Mouse (Mus musculus) limb, embryonic 13.5 days (tissue): ENCODE measurements around the gene Lrig2. TPM values are rescaled to one million over a fixed set of nuclear protein-coding genes. Genes with fewer than 3 reads are reported as not detected.

Source experiments
- ATAC-seq: fragments of 200-750 bp; cut with Nextera tagmentation; 2 replicates; pipeline ENCODE4 v1.8.0; 2017; ENCODE audit warnings: low read depth, moderate number of reproducible peaks, moderate TSS enrichment; ENCODE audit not compliant: low FRiP score
- H3K27ac ChIP-seq: fragments of 300-500 bp; sonication (generic); 2 replicates; pipeline ENCODE4 v1.5.1; 2015; ENCODE audit warnings: inconsistent platforms, mild to moderate bottlenecking, moderate library complexity
- H3K27me3 ChIP-seq: fragments of 300-500 bp; sonication (generic); 2 replicates; pipeline ENCODE4 v1.6.1; 2015; ENCODE audit warnings: mild to moderate bottlenecking, inconsistent platforms
- H3K36me3 ChIP-seq: fragments of 300-500 bp; sonication (generic); 2 replicates; pipeline ENCODE4 v1.6.1; 2015; ENCODE audit warnings: inconsistent platforms, mild to moderate bottlenecking, moderate library complexity
- H3K4me1 ChIP-seq: fragments of 300-500 bp; sonication (generic); 2 replicates; pipeline ENCODE4 v1.6.1; 2015; ENCODE audit warnings: inconsistent platforms
- H3K4me2 ChIP-seq: fragments of 300-500 bp; sonication (generic); replicated peaks from 2 replicates; pipeline ENCODE4 v1.6.1; 2015; ENCODE audit warnings: inconsistent platforms, mild to moderate bottlenecking, moderate library complexity
- H3K4me3 ChIP-seq: fragments of 300-500 bp; sonication (generic); 2 replicates; pipeline ENCODE4 v1.5.1; 2015; ENCODE audit warnings: moderate library complexity, mild to moderate bottlenecking, inconsistent platforms
- H3K9ac ChIP-seq: fragments of 300-500 bp; sonication (generic); 2 replicates; pipeline ENCODE4 v1.6.1; 2015; ENCODE audit warnings: mild to moderate bottlenecking, inconsistent platforms
- H3K9me3 ChIP-seq: fragments of 300-500 bp; sonication (generic); 2 replicates; pipeline ENCODE4 v1.6.1; 2016; ENCODE audit warnings: inconsistent platforms
- WGBS: fragments of 180-500 bp; shearing (Covaris S2); methylation state at CpG from one replicate; pipeline ENCODE4 v1.1.7; 2015; 5-methylcytosine and 5-hydroxymethylcytosine counted together
- polyA plus RNA-seq: library from polyadenylated mRNA; unstranded; fragments of >200 nt; fragmentation: Nextera tagmentation; extraction: Ambion mirVana; gene quantifications from 2 replicates; pipeline ENCODE4 v1.2.1, GENCODE M21; 2015

Lrig2 gene
- polyA plus RNA-seq, 1 experiment from 2014 or later: 21.5 TPM

- no peaks in the 10 kb centered on the region for H3K4me1 ChIP-seq
- no peaks in the 10 kb centered on the region for H3K27me3 ChIP-seq
- H3K36me3 ChIP-seq: peaks cover 49% of the 10 kb centered on the region
- H3K4me3 ChIP-seq: no peak overlapping the region
- H3K9me3 ChIP-seq: no peaks in the 10 kb centered on the region
- 90% methylated on average over 4 of the region's 4 CpGs for WGBS
- no peak overlapping the region for H3K27ac ChIP-seq
- no peak for ATAC-seq
- H3K4me2 ChIP-seq: no peak overlapping the region
- H3K9ac ChIP-seq: no peak overlapping the region
Observed at GRCm38 (mm10) chr3:104496176-104496575, 15.5 kb downstream of the Lrig2 start.

DNA sequence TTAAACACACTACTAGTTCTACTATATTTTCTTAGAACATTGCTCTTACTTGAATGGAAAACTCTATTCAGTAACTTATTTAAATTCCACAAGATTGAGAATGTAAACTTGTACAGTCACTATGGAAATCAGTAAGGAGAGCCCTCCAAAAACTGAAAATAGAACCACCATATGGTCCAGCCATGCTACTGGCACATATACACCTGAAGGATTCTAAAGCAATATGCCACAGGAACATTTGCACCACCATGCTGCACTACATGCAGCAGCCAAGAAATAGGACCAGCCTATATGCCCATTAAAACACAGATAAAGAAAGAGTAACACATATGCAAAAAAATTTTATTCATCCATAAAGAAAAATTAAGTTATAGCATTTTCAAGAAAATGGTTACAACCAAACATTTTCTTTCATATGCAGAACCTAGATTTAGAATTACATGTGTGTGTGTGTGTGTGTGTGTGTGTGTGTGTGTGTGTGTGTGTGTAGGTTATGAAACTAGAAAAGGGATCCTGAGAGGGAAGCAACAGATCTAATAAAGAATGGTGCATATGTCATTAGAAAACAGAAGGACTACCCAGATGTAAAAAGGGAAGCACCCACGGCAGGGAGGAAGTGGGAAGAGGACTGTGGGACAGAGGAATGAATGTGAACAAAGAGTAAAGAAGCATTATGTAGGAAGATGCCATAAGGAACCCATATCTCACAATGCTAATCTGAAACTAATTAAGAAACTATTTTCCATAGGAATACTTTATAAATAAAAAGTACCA is 30.6 kb downstream of the Lrig2 start:
- no peaks in the 10 kb centered on the region for H3K27me3 ChIP-seq
- no peak overlapping the region for H3K4me3 ChIP-seq
- no peak overlapping the region for H3K4me2 ChIP-seq
- H3K27ac ChIP-seq: no peak overlapping the region
- H3K9me3 ChIP-seq: no peaks in the 10 kb centered on the region
- H3K9ac ChIP-seq: no peak overlapping the region
- ATAC-seq: no peak
- 75% methylated on average over 1 of the region's 1 CpGs for WGBS
- peaks cover 53% of the 10 kb centered on the region for H3K36me3 ChIP-seq
- H3K4me1 ChIP-seq: no peaks in the 10 kb centered on the region

DNA sequence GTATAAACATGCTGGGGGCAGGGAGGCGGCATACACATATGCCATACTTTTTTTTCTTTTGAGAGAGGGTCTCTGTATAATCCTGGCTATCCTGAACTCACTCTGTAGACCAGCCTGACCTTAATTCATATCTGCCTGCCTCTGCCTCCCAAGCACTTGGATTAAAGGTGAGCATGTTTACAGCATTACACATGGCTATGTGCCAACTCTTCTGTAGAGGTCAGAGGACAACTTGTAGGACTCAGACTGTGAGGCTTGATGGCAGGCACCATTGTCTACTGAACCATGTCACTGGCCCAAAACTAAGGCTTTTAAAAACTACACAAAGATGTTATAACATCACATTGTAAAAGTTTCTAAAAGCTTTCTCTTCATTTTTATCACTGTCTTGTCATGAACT is 33.7 kb downstream of the Lrig2 start:
- peaks cover 43% of the 10 kb centered on the region for H3K36me3 ChIP-seq
- H3K9me3 ChIP-seq: no peaks in the 10 kb centered on the region
- no peak overlapping the region for H3K27ac ChIP-seq

DNA sequence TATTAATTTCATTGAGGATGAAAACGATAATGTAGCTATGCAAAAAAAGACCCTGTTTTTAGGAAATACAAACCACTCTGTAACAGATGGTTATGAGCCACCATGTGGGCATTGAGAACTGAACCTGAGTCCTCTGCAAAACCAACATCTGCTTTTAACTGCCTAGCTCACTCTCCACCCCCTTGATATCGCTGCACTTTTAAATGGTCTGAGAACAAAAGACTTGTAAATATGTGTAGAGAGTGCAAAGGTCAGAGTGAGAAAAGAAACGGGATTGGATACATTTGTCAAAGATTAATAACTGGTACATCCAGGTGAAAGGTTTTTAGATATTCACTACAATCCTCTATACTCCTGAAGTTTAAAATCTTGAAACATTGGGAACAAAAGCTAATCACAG is 42.3 kb downstream of the Lrig2 start:
- ATAC-seq: no peak
- no peaks in the 10 kb centered on the region for H3K4me1 ChIP-seq
- H3K27ac ChIP-seq: no peak overlapping the region
- H3K27me3 ChIP-seq: no peaks in the 10 kb centered on the region
- WGBS: 47% methylated on average over 3 of the region's 3 CpGs
- peaks cover 42% of the 10 kb centered on the region for H3K36me3 ChIP-seq
- no peak overlapping the region for H3K9ac ChIP-seq
- no peak overlapping the region for H3K4me3 ChIP-seq
- H3K9me3 ChIP-seq: no peaks in the 10 kb centered on the region
- no peak overlapping the region for H3K4me2 ChIP-seq

More for the DNA sequence above, 33.7 kb downstream of the Lrig2 start:
- Histone ChIP-seq H3K4me2 (no peak overlapping the region), H3K4me1 (no peaks in the 10 kb centered on the region), H3K4me3 (no peak overlapping the region), H3K9ac (no peak overlapping the region), H3K27me3 (no peaks in the 10 kb centered on the region)
- ATAC-seq: no peak
- 90% methylated on average over 1 of the region's 1 CpGs for WGBS

- Histone ChIP-seq H3K9ac (no peak overlapping the region), H3K9me3 (no peaks in the 10 kb centered on the region), H3K27me3 (no peaks in the 10 kb centered on the region), H3K4me3 (no peak overlapping the region), H3K36me3 (peaks cover 95% of the 10 kb centered on the region), H3K4me2 (no peak overlapping the region), H3K4me1 (no peaks in the 10 kb centered on the region), H3K27ac (no peak overlapping the region)
- ATAC-seq: no peak
- 84% methylated on average over 2 of the region's 2 CpGs for WGBS
Observed at GRCm38 (mm10) chr3:104461226-104461625, 50.5 kb downstream of the Lrig2 start.

DNA sequence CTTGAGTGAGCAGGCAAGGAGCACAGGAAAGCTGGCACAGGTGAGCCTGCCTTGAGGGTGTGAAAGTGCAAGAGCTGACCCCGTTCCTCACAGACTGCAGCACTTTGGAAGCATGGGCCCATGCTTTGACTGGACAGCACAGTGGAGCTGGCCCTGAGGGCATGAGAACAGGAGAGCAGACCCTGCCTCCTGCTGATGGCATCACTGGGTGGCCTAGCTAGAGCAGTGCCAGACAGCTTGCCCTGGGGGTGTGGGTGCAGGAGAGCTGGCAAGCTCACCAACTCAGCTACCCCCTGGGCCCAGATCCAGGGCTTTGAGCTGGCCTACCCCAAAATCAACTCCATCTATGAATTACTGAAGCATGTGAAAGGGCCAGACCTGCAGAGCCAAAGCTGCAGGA is 53.1 kb downstream of the Lrig2 start:
- Histone ChIP-seq H3K9me3 (peaks cover under 1% of the 10 kb centered on the region; the same call in 1 of the 2 replicates), H3K36me3 (peaks cover 91% of the 10 kb centered on the region), H3K4me1 (no peaks in the 10 kb centered on the region), H3K27ac (no peak overlapping the region), H3K4me2 (no peak overlapping the region), H3K9ac (no peak overlapping the region), H3K27me3 (no peaks in the 10 kb centered on the region), H3K4me3 (no peak overlapping the region)
- 84% methylated on average over 1 of the region's 1 CpGs for whole genome bisulfite sequencing
- ATAC-seq: no peak

DNA sequence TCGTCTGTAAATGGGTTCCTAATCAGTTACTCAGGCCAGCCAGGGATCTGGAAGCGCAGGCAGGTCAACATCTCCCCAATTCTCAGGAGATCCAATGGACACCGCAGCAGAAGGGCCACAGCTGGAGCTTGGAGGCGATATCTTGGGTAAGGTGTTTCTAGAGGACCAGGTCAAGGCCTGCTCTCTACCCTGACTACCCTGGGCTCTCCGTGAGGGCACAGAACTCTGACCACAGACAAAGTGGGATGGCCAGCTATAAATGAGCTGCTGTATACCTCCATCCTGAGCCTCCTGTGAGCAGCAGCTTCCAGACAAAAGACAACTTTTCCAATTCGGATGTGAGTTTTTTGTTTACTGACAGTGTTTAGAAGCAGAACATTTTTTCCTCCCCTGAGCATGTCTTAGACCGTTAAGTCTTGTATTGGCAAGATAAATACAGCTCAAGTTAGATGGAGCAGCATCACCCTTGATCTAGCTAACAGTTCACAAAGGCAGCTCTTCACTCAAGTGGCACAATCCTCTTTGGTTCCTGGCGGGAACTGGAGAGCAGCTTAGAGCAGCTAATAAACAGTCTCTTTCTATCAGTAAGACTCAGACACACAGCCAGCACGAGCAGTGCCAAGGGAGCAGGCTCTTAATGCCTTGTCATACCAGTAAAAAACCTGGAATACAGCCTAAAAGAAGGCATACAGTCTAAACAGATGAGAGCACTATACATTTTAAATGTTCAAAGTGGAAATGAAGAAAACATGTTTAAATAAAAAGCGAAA is 56.0 kb downstream of the Lrig2 start:
- WGBS: 90% methylated on average over 10 of the region's 10 CpGs
- Histone ChIP-seq H3K36me3 (peaks cover 68% of the 10 kb centered on the region), H3K9ac (no peak overlapping the region), H3K4me1 (no peaks in the 10 kb centered on the region), H3K4me3 (no peak overlapping the region), H3K27ac (no peak overlapping the region), H3K9me3 (peaks cover 7% of the 10 kb centered on the region; the same call in 1 of the 2 replicates), H3K4me2 (no peak overlapping the region), H3K27me3 (no peaks in the 10 kb centered on the region)
- ATAC-seq: no peak

DNA sequence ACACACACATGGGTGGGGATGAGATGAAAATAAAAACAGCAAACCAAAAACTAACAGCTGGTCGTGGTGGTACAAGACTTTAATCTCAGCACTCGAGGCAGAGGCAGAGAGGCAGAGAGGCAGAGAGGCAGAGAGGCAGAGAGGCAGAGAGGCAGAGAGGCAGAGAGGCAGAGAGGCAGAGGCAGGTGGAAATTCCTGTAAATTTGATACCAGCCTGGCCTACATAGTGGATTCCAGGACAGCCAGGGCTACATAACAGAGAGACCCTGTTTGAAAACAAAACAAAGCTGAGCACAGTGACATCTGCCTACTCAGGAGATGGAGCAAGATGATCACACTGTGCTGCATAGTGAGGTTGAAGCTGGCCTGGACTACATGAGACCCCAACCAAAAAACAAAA is 64.5 kb downstream of the Lrig2 start:
- 64% methylated on average over 2 of the region's 2 CpGs for WGBS
- Histone ChIP-seq H3K4me1 (no peaks in the 10 kb centered on the region), H3K9me3 (no peaks in the 10 kb centered on the region), H3K27me3 (no peaks in the 10 kb centered on the region), H3K9ac (no peak overlapping the region), H3K4me2 (no peak overlapping the region), H3K27ac (no peak overlapping the region), H3K36me3 (no peaks in the 10 kb centered on the region), H3K4me3 (no peak overlapping the region)
- ATAC-seq: no peak

- Histone ChIP-seq H3K27ac (no peak overlapping the region), H3K4me3 (no peak overlapping the region), H3K27me3 (no peaks in the 10 kb centered on the region), H3K36me3 (no peaks in the 10 kb centered on the region), H3K4me1 (peaks cover 2% of the 10 kb centered on the region; the same call in 1 of the 2 replicates), H3K4me2 (no peak overlapping the region), H3K9ac (no peak overlapping the region), H3K9me3 (no peaks in the 10 kb centered on the region)
- WGBS: 82% methylated on average over 6 of the region's 6 CpGs
- no peak for ATAC-seq
Observed at GRCm38 (mm10) chr3:104446689-104447088, 65.0 kb downstream of the Lrig2 start.

DNA sequence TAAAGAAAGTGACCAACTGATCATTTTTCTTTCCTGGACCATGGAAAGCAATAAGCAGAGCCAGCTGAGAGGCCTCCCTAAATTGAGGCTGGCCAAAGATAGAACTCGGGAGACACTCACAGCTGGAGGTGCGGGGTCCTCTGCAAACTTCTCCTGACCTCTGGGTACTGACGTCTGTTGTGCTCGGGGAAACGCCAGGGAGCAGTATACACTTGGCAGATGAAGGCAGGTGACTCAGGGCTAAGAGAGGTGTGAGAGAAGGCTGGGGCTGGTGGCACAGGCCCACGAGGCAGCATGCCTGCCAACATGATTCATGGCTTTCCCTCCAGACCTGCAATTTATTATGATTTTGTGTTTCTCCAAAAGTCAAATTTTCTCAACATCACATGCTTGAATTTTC is 66.1 kb downstream of the Lrig2 start:
- Histone ChIP-seq H3K4me3 (no peak overlapping the region), H3K9me3 (no peaks in the 10 kb centered on the region), H3K27me3 (no peaks in the 10 kb centered on the region), H3K36me3 (no peaks in the 10 kb centered on the region), H3K9ac (no peak overlapping the region), H3K4me1 (peaks cover 3% of the 10 kb centered on the region; the same call in 1 of the 2 replicates), H3K27ac (no peak overlapping the region), H3K4me2 (no peak overlapping the region)
- ATAC-seq: no peak
- 38% methylated on average over 6 of the region's 6 CpGs for WGBS

GRCm38 (mm10) chr3:104444946-104445460 is 66.7 kb downstream of the Lrig2 start:
- no peak overlapping the region for H3K4me3 ChIP-seq
- H3K4me1 ChIP-seq: peaks cover 3% of the 10 kb centered on the region; the same call in 1 of the 2 replicates
- no peak overlapping the region for H3K4me2 ChIP-seq
- no peak for ATAC-seq
- no peak overlapping the region for H3K9ac ChIP-seq
- H3K27ac ChIP-seq: no peak overlapping the region
- WGBS: 50% methylated on average over 3 of the region's 3 CpGs
- no peaks in the 10 kb centered on the region for H3K36me3 ChIP-seq
- H3K9me3 ChIP-seq: no peaks in the 10 kb centered on the region
- no peaks in the 10 kb centered on the region for H3K27me3 ChIP-seq

- Histone ChIP-seq H3K27ac (no peak overlapping the region), H3K4me2 (no peak overlapping the region)
- ATAC-seq: no peak
Observed at GRCm38 (mm10) chr3:104444082-104444481, 67.6 kb downstream of the Lrig2 start.

More at GRCm38 (mm10) chr3:104444082-104444481, 67.6 kb downstream of the Lrig2 start:
- no peaks in the 10 kb centered on the region for H3K9me3 ChIP-seq
- peaks cover 3% of the 10 kb centered on the region; the same call in 1 of the 2 replicates for H3K4me1 ChIP-seq
- WGBS: 90% methylated on average over 3 of the region's 3 CpGs
- no peaks in the 10 kb centered on the region for H3K36me3 ChIP-seq
- no peak overlapping the region for H3K9ac ChIP-seq
- no peak overlapping the region for H3K4me3 ChIP-seq
- H3K27me3 ChIP-seq: no peaks in the 10 kb centered on the region
